Mouse (Mus musculus): ENCODE measurements around the gene Efemp2.
A peak's percentile ranks its signal among the peaks of the same experiment; 100 is the strongest.
"Not testable (repeated sequence)": the region's sequence is repeated elsewhere in the genome, so short reads cannot be mapped to it uniquely, and the experiment has no call there.

Efemp2 gene

DNA sequence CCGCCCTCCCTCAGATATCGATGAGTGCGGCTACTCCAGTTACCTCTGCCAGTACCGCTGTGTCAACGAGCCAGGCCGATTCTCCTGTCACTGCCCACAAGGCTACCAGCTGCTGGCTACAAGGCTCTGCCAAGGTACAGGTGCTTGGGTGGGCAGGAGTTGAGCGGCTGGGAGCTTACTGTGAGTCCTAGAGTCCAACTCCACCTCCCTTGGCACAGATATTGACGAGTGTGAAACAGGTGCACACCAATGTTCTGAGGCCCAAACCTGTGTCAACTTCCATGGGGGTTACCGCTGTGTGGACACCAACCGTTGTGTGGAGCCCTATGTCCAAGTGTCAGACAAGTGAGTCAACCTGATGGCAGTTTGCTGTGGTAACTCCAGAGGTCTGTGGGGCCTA, 6.3 kb downstream of the Efemp2 start:
- no peak for DNase-seq

GRCm38 (mm10) chr19:5481398-5481797, 7.6 kb downstream of the Efemp2 start:
- no peak for DNase-seq

DNA sequence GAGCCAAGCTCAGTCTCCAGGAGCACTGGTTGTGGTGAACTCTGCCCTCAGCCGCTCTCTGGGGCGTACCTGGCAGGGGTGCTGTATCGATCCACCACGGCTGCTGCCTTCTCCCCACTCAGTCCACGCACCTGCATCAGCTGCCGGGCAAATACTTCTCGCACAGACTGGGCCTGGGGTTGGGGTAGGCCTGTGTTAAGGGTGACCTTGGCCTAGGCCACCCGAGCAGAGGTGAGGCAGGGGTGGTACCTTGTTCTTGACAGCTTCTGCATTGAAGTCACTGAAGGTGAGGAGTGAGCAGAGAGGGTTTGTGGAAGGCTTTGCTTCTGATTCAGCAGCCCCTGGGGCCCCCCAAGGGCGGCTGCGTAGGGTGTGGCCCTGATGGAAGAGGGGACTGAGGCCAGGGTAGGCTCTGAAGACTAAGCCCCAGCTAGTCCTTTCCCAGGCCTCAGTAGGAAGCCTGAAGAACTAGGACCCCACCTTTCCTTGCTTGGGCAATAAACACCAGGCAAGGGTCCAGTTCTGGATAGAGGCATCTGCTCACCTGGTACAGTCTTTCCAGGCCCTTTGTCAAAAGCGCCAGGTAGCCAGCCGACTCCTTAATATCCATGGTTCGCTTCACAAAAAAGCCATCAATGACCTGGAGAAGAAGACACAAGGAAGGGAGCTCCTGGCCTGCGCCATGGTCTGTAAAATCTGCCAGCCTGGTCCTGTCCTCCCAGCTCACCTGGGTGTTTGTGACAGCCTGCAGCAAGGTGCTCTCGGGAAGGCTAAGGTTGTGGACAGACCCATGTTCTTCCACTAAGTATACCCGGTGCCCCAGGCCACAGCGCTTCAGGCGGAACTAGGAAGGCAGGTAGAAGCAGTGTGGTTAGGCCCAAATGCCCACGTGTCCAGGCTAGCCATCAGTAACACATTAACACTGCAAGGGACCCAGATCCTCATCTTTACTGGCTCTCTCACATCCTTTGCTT, 9.9 kb downstream of the Efemp2 start:
- DNase-seq: no peak

GRCm38 (mm10) chr19:5484496-5484895, 10.7 kb downstream of the Efemp2 start:
- DNase-seq: no peak

- DNase-seq: peak; percentile 64
Measured at GRCm38 (mm10) chr19:5485371-5485770, 11.6 kb downstream of the Efemp2 start.

GRCm38 (mm10) chr19:5485821-5486220, 12.1 kb downstream of the Efemp2 start:
- DNase-seq: peak; percentile 84

GRCm38 (mm10) chr19:5486286-5486685, 12.5 kb downstream of the Efemp2 start:
- peak; percentile 74 for DNase-seq

- no peak for DNase-seq
Measured at GRCm38 (mm10) chr19:5486771-5487170, 13.0 kb downstream of the Efemp2 start.

DNA sequence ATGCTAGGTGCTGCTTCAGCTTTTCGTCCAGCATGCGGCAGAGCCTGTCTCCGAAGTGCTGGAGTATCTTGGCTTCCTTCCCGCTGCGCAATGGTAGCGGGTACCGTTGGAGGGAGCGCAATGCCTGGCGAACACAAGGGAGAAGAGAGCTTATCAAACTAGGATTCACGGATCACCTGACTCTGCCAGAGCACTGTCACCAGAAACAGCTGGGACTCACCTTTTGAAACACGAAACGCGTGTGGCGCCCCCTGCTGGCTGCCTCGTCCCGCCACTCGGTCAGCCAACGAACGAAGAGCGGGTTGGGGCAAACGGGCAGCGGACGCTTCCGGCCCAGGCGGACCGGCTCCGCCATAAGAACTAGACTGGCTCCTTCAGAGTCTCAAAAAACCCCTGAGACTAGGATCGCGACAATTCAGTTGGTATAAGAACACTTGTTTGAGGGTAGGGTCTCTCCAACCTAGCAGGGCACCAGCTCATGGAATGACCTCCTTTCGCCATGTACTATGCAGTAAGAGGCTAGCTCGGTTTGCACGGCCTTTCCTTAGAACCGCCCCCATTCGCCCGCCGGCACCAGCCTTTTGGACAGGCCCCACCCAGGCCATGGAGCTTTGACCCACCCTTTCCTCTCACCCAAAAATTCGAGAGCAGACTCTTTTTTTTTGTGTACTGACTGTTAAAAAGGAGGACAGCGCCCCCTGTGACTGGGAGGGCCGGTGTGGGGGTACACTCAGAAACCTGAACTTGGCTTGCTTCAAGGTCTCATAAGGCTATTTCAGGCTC, 14.2 kb downstream of the Efemp2 start, which contains the start of gene Mus81:
TSS of gene Mus81 (minus strand) at position 635 of the 783 bp plus-strand sequence.
- peak; percentile 96 for DNase-seq

GRCm38 (mm10) chr19:5488878-5489571, 15.3 kb downstream of the Efemp2 start:
- DNase-seq: peak; percentile 92

DNA sequence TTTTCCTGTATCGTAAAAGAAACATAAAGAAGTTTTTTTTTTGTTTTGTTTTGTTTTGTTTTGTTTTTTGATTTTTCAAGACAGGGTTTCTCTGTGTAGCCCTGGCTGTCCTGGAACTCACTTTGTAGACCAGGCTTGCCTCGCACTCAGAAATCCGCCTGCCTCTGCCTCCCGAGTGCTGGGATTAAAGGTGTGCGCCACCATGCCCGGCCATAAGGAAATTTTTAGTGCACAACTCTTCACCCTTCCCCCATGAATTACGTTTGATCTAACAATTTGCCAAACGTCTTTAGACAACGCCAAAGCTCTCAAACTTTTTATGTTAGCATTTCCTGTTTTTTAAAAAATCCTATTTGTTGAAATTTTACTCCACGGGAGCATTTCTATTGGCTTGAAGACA, 16.0 kb downstream of the Efemp2 start:
- not testable (repeated sequence) for DNase-seq

- peak; percentile 90 for DNase-seq
Measured at GRCm38 (mm10) chr19:5490313-5490897, 16.7 kb downstream of the Efemp2 start, which contains the start of gene Cfl1. TSS of gene Cfl1 (plus strand) at chr19:5490455.

DNA sequence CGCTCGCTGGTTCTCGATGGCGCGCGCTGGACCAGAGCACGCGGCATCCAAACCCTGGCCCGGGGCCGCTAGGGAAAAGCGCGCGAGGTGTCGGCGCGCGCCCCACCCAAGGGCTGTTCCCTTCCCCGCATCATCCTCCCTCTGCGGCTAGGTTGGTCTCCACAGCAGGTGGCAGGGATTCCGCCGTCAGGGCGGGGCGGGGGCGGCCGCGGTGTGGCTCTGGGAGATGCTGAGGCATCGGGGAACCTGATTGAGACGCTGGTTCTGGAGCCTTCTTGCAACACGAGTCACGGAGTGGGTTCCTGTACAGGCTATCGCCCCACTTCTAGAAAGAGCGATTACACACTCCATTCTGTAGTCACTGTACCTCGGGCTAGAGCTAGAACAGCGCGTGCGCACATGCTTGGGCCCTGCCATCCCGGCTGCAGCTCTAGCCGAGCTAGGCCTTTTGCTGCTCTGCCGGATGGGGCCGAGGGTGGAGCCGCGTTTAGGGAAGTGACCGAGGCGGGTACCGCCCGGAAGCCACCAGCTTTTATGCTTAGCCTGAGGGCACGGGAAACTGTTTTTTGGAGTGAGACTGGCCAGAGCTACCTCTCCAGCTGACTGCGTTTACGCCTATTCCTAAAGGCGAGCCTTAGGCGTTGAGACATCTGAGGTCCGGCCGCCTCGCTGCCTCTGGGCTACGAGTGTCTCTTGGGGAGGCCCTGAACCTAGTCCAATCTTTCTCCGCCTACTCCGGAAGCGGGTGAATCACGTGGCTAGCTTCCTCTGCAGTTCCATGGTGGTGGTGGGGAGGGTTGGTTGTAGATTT, 17.3 kb downstream of the Efemp2 start:
- DNase-seq: peak; percentile 79

GRCm38 (mm10) chr19:5492641-5493040, 18.9 kb downstream of the Efemp2 start:
- no peak for DNase-seq

- not testable (repeated sequence) for DNase-seq
Measured at GRCm38 (mm10) chr19:5493301-5493721, 19.6 kb downstream of the Efemp2 start.

- no peak for DNase-seq
Measured at GRCm38 (mm10) chr19:5494314-5494713, 20.6 kb downstream of the Efemp2 start.

DNA sequence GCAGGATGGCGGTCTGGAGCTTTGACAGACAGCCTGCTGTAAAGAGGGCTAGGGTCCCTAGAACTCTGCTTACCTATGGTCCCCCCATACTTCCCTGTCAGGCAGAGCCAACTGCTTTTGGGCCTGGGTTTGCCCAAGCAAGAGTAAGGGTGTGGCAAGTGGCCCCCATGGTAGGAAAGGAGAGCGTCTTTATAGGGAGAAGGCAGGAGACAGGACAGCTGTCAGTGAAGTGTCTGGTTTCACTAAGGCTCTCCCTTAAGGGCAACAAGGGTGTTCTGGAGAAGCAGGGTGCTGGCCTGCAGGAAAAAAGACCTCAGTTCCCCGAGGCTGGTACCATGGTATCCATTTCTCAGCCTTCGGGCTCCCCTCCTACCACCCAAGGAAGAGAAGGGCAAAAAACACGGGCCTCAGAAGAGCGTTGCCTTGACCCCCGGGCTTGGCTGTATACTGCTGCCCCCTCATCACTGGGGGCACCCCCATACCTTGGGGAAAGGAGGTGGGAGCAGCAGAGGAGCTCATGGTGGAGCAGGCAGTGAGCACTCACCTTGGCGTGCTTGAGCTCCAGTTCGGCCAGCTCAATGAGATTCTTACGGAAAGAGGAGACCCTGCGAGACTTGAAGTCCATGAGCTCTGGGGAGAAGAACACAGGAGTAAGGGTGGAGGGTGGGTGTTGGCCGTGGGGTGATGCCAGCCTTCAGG, 21.7 kb downstream of the Efemp2 start:
- no peak for DNase-seq

DNA sequence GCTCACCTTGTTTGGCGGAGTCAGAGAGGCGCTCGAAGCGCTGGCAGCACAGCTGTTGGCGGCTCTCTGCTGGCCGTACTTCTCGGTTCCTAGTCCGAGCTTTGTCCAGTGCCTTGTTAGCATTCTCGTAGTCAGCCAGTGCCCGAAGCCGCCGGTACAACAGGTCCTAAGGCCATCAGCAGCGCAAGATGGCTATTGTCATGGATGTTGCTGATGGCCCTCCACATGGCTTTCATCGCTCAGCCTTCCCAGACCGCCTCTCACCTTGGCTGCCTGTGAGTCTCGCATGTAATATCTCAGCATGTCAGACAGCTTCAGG, 22.3 kb downstream of the Efemp2 start:
- DNase-seq: no peak

DNA sequence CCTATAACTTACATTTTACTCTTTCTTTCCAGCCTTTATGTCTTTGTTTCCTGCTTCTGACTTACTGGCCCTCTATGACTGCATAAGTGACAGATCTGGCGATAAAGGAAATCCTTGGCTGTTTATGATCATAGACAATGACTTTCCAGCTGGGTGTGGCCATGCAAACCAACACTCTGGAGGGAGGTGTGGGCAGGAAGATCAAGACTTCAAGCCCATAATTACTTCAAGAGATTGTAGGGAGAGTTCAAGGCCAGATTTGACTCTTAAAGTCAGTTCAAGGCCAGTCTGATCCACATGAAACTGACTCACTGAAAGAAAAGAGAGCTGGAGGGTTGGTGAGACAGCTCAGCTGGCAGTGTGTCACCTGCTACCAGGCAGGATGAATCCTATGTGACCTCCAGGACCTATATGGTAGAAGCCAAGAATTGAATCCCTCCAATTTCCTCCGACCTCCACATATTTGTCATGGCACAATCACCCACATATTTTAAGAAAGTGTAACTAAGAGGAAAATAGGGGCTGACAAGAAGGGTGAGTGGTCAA, 26.6 kb downstream of the Efemp2 start:
- DNase-seq: no peak

DNA sequence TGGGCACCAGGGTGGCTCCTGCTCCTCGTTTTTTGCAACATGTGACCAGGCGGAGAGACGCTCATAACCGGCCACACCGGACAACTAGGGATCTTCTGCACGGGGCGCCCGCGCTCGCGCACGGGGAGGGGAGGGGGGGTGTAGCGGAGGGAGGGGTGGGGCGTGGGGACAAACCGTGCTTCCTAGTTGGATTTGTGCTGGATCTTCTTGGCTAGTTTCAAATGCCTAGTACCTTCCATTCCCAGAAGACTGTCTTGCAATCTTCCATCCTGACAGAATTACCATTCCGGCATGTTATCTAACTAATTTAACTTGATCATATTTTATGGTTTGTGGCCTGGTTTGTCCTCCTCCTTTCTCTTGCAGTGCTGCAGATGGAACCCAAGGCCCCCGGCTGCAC, 29.9 kb downstream of the Efemp2 start, which contains the start of gene 1700020D05Rik:
TSS of gene 1700020D05Rik (minus strand) at position 101 of the 400 bp plus-strand sequence.
- DNase-seq: no peak
